Mouse (Mus musculus): ENCODE measurements around the gene Gpr62. TPM values are rescaled to one million over a fixed set of nuclear protein-coding genes. Genes with fewer than 3 reads are reported as not detected.

Gene Gpr62
- polyA plus RNA-seq, 1 experiment from 2014 or later: 0.13 TPM

- Histone ChIP-seq H3K27me3 (ENCODE audit: control insufficient read depth, insufficient read depth, low read length) (peaks cover 6% of the 10 kb centered on the region; the same call in 1 of the 2 replicates), H3K27ac (ENCODE audit: low read length) (no peak overlapping the region), H3K9me3 (replicated peaks; ENCODE audit: control insufficient read depth, low read length) (no peaks in the 10 kb centered on the region), H3K4me2 (ENCODE audit: low read depth, low read length) (no peak overlapping the region), H3K36me3 (ENCODE audit: control insufficient read depth, insufficient read depth) (peaks cover 27% of the 10 kb centered on the region), H3K4me1 (ENCODE audit: control insufficient read depth, insufficient read depth, low read length) (peaks cover 26% of the 10 kb centered on the region), H3K4me3 (ENCODE audit: low read length) (no peak overlapping the region), H3K9ac (ENCODE audit: low read length) (no peak overlapping the region)
- no peak for ATAC-seq (replicated peaks; ENCODE audit: extremely low read depth, insufficient read depth, low FRiP score)
- 83% methylated on average over 16 of the region's 16 CpGs for WGBS
Observed at GRCm38 (mm10) chr9:106461641-106462429, 3.9 kb downstream of the Gpr62 start.

GRCm38 (mm10) chr9:106461026-106461415 is 4.7 kb downstream of the Gpr62 start:
- Histone ChIP-seq H3K4me2 (ENCODE audit: low read depth, low read length) (no peak overlapping the region), H3K9me3 (replicated peaks; ENCODE audit: control insufficient read depth, low read length) (no peaks in the 10 kb centered on the region), H3K4me1 (ENCODE audit: control insufficient read depth, insufficient read depth, low read length) (peaks cover 34% of the 10 kb centered on the region), H3K27ac (ENCODE audit: low read length) (no peak overlapping the region), H3K36me3 (ENCODE audit: control insufficient read depth, insufficient read depth) (peaks cover 27% of the 10 kb centered on the region), H3K4me3 (ENCODE audit: low read length) (no peak overlapping the region), H3K9ac (ENCODE audit: low read length) (no peak overlapping the region), H3K27me3 (ENCODE audit: control insufficient read depth, insufficient read depth, low read length) (peaks cover 4% of the 10 kb centered on the region; the same call in 1 of the 2 replicates)
- ATAC-seq (replicated peaks; ENCODE audit: extremely low read depth, insufficient read depth, low FRiP score): no peak
- WGBS: 85% methylated on average over 9 of the region's 9 CpGs

GRCm38 (mm10) chr9:106460401-106461025 is 5.2 kb downstream of the Gpr62 start:
- Histone ChIP-seq H3K9ac (ENCODE audit: low read length) (no peak overlapping the region), H3K9me3 (replicated peaks; ENCODE audit: control insufficient read depth, low read length) (no peaks in the 10 kb centered on the region), H3K4me3 (ENCODE audit: low read length) (no peak overlapping the region), H3K4me2 (ENCODE audit: low read depth, low read length) (no peak overlapping the region), H3K27me3 (ENCODE audit: control insufficient read depth, insufficient read depth, low read length) (peaks cover 3% of the 10 kb centered on the region; the same call in 1 of the 2 replicates), H3K36me3 (ENCODE audit: control insufficient read depth, insufficient read depth) (peaks cover 27% of the 10 kb centered on the region), H3K27ac (ENCODE audit: low read length) (no peak overlapping the region), H3K4me1 (ENCODE audit: control insufficient read depth, insufficient read depth, low read length) (peaks cover 36% of the 10 kb centered on the region)
- no peak for ATAC-seq (replicated peaks; ENCODE audit: extremely low read depth, insufficient read depth, low FRiP score)
- WGBS: 77% methylated on average over 18 of the region's 18 CpGs

- WGBS: 76% methylated on average over 15 of the region's 15 CpGs
- Histone ChIP-seq H3K4me1 (ENCODE audit: control insufficient read depth, insufficient read depth, low read length) (peaks cover 39% of the 10 kb centered on the region), H3K9me3 (replicated peaks; ENCODE audit: control insufficient read depth, low read length) (no peaks in the 10 kb centered on the region), H3K27ac (ENCODE audit: low read length) (no peak overlapping the region), H3K4me3 (ENCODE audit: low read length) (no peak overlapping the region), H3K36me3 (ENCODE audit: control insufficient read depth, insufficient read depth) (peaks cover 27% of the 10 kb centered on the region), H3K27me3 (ENCODE audit: control insufficient read depth, insufficient read depth, low read length) (peaks cover 3% of the 10 kb centered on the region; the same call in 1 of the 2 replicates), H3K9ac (ENCODE audit: low read length) (no peak overlapping the region), H3K4me2 (ENCODE audit: low read depth, low read length) (no peak overlapping the region)
- no peak for ATAC-seq (replicated peaks; ENCODE audit: extremely low read depth, insufficient read depth, low FRiP score)
Observed at GRCm38 (mm10) chr9:106459946-106460345, 5.8 kb downstream of the Gpr62 start.

- Histone ChIP-seq H3K4me2 (ENCODE audit: low read depth, low read length) (no peak overlapping the region), H3K27ac (ENCODE audit: low read length) (peak overlapping the region; percentile 65; the same call in 1 of the 2 replicates), H3K36me3 (ENCODE audit: control insufficient read depth, insufficient read depth) (peaks cover 16% of the 10 kb centered on the region), H3K27me3 (ENCODE audit: control insufficient read depth, insufficient read depth, low read length) (no peaks in the 10 kb centered on the region), H3K4me3 (ENCODE audit: low read length) (no peak overlapping the region), H3K9me3 (replicated peaks; ENCODE audit: control insufficient read depth, low read length) (no peaks in the 10 kb centered on the region), H3K4me1 (ENCODE audit: control insufficient read depth, insufficient read depth, low read length) (peaks cover 46% of the 10 kb centered on the region), H3K9ac (ENCODE audit: low read length) (no peak overlapping the region)
- 68% methylated on average over 5 of the region's 5 CpGs for WGBS
- ATAC-seq (replicated peaks; ENCODE audit: extremely low read depth, insufficient read depth, low FRiP score): no peak
Observed at GRCm38 (mm10) chr9:106457920-106458319, 7.8 kb downstream of the Gpr62 start.

- peaks cover 51% of the 10 kb centered on the region for H3K4me1 ChIP-seq (ENCODE audit: control insufficient read depth, insufficient read depth, low read length)
- H3K4me2 ChIP-seq (ENCODE audit: low read depth, low read length): peak overlapping the region; percentile 40; the same call in 1 of the 2 replicates
- H3K27ac ChIP-seq (ENCODE audit: low read length): peak overlapping the region; percentile 65
- ATAC-seq (replicated peaks; ENCODE audit: extremely low read depth, insufficient read depth, low FRiP score): no peak
- H3K36me3 ChIP-seq (ENCODE audit: control insufficient read depth, insufficient read depth): peaks cover 14% of the 10 kb centered on the region
- no peaks in the 10 kb centered on the region for H3K27me3 ChIP-seq (ENCODE audit: control insufficient read depth, insufficient read depth, low read length)
- no peak overlapping the region for H3K4me3 ChIP-seq (ENCODE audit: low read length)
- no peaks in the 10 kb centered on the region for H3K9me3 ChIP-seq (replicated peaks; ENCODE audit: control insufficient read depth, low read length)
- 52% methylated on average over 9 of the region's 9 CpGs for WGBS
- peak overlapping the region; percentile 23 for H3K9ac ChIP-seq (ENCODE audit: low read length)
Observed at GRCm38 (mm10) chr9:106457163-106457559, 8.6 kb downstream of the Gpr62 start.

- H3K36me3 ChIP-seq (ENCODE audit: control insufficient read depth, insufficient read depth): 0 out of 2 replicates have a peak, but pooled peaks cover 9% of the 10 kb centered on the region
- peak overlapping the region; percentile 65 for H3K27ac ChIP-seq (ENCODE audit: low read length)
- H3K27me3 ChIP-seq (ENCODE audit: control insufficient read depth, insufficient read depth, low read length): no peaks in the 10 kb centered on the region
- no peak overlapping the region for H3K4me3 ChIP-seq (ENCODE audit: low read length)
- 39% methylated on average over 15 of the region's 15 CpGs for WGBS
- H3K4me2 ChIP-seq (ENCODE audit: low read depth, low read length): peak overlapping the region; percentile 40; the same call in 1 of the 2 replicates
- H3K9ac ChIP-seq (ENCODE audit: low read length): peak overlapping the region; percentile 23
- H3K4me1 ChIP-seq (ENCODE audit: control insufficient read depth, insufficient read depth, low read length): peaks cover 51% of the 10 kb centered on the region
- ATAC-seq (replicated peaks; ENCODE audit: extremely low read depth, insufficient read depth, low FRiP score): no peak
- no peaks in the 10 kb centered on the region for H3K9me3 ChIP-seq (replicated peaks; ENCODE audit: control insufficient read depth, low read length)
Observed at GRCm38 (mm10) chr9:106456325-106457162, 9.2 kb downstream of the Gpr62 start.

- 0 out of 2 replicates have a peak, but pooled peaks have one; percentile 5 for ATAC-seq (replicated peaks; ENCODE audit: extremely low read depth, insufficient read depth, low FRiP score)
- peak overlapping the region; percentile 90 for H3K9ac ChIP-seq (ENCODE audit: low read length)
- H3K4me1 ChIP-seq (ENCODE audit: control insufficient read depth, insufficient read depth, low read length): peaks cover 62% of the 10 kb centered on the region
- H3K27ac ChIP-seq (ENCODE audit: low read length): peak overlapping the region; percentile 88
- H3K27me3 ChIP-seq (ENCODE audit: control insufficient read depth, insufficient read depth, low read length): no peaks in the 10 kb centered on the region
- H3K36me3 ChIP-seq (ENCODE audit: control insufficient read depth, insufficient read depth): 0 out of 2 replicates have a peak, but pooled peaks cover under 1% of the 10 kb centered on the region
- peak overlapping the region; percentile 94 for H3K4me2 ChIP-seq (ENCODE audit: low read depth, low read length)
- H3K4me3 ChIP-seq (ENCODE audit: low read length): peak overlapping the region; percentile 76
- 3% methylated on average over 17 of the region's 17 CpGs for WGBS
- H3K9me3 ChIP-seq (replicated peaks; ENCODE audit: control insufficient read depth, low read length): no peaks in the 10 kb centered on the region
Observed at GRCm38 (mm10) chr9:106454888-106455681, 10.7 kb downstream of the Gpr62 start.
